Mouse (Mus musculus): ENCODE measurements at regions not wholly inside any gene's neighbourhood (a gene's known extent, or its start where the extent isn't known, plus 50 kb on each side); places are given as distances from the start of the nearest gene placed in this dataset.

DNA sequence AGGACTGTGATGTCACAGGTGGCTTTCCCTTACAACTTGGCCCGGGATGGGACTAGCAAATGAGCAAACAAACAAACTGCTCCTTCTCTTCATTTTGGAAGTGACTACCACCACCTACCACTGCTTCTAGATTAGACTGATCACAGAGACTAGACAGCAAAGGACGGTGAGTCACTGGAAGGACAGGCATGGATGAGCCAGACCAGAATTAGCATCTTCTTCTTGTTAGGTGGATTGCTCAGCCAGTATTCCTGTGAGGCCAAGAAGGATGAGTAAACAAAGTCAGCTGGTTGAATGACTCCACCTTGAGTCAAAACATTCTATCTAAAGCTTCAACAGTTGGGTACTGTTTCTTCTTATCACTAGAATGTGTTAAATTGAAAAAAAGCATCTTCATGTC lies 385.1 kb upstream of the Mon1b start:
- no peak for DNase-seq

DNA sequence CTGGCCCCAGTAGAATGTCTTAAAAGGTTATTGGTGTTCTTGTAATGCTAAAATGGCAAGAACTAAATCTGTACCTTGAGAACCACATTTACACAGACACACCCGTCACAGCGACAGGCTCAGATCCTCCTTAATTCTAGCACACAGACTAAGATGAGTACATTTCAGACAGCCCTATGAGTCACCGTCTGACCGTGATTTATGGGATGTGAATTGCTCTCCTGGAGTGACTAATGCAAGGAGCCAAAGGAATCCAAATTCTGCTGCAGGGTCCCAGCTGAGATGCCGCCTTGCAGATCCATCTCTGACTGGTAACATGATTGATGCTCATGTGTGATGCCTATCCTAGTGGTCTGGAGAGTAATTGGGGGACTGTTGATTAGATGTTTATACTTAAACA lies 381.3 kb upstream of the Mon1b start:
- no peak for DNase-seq

DNA sequence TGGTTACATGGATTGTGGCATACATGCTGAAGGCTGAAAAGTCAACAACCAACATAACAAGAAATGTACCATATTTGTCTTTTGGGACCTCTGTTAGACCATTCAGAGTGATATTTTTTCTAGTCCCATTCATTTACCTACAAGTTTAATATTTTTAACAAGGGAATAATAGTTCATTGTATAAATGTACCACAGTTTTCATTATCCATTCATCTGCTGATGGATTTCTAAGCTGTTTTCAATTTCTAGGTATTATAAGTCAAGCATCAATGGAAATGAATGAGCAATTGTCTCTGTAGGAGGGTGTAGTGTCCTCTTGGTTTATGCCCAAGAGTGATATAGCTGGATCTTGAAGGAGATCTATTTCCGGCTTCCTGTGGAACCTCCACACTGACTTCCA lies 375.9 kb upstream of the Mon1b start:
- no peak for DNase-seq

GRCm38 (mm10) chr8:113263296-113263695 lies 372.1 kb upstream of the Mon1b start:
- DNase-seq = no peak

DNA sequence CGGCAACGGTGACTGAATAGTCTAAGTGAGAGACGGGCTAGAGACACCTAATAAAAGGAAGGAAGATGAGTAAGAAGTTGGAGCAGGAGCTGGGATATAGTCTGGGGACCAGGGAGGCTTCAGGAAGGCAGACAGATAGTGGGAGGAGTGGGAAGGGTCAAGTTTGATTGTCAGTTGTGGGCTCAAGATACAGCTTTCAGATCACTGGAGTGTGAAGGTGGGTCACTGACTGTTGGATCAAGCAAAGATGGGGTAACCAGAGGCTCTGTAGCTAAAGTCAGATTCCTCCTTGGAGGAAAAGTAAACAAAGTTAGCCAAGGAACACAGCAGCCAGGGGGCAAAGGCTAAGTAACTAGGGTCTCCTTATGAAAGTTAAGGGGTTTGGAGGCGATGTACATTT lies 364.1 kb upstream of the Mon1b start:
- no peak for DNase-seq

DNA sequence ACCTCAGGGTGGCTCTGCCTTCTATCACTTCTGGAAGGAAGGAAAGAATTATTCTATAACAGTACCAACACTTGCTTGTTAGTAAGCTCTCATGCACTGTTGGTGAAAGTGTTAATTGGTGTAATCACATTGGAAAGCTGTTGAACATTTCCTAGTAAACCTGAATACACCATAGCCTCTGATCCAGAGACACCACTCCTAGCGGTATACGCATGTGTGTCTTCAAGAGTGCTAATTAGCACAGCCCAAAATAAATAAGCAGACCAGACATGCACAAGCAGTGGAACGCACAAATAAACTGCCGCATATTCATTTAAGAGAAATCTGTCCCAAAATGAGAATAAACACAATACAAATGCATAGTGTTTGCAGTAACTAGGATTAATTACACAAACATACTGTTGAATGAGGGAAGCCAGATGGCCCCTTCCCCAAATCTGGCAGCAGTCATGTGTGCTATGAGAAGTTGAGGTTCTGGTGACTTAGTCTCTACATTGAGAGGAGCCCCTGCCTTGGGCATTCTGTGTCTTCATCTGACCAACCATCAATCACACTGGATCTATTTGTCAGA lies 335.0 kb upstream of the Mon1b start:
- DNase-seq = no peak

GRCm38 (mm10) chr8:113303426-113303825 lies 332.0 kb upstream of the Mon1b start:
- no peak for DNase-seq

DNA sequence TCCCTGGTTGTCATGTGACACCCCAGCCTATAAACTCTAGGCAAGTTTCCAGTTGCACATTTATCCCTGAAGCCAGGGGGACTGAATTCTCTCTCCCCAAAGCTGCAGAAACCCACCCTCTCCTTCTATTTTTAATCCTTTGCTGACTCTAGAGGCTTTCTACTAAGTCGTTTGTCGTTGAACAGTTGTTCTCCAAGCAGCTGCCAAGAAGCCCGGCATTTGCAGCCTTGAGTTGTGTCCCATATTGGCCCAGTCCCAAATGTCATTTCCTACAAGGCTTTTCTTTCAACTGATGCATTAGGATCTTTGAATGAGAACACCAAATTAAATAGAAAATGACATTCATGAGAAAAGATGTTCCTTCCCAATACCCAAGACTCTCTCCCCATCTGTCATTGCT lies 318.2 kb upstream of the Mon1b start:
- DNase-seq = no peak

DNA sequence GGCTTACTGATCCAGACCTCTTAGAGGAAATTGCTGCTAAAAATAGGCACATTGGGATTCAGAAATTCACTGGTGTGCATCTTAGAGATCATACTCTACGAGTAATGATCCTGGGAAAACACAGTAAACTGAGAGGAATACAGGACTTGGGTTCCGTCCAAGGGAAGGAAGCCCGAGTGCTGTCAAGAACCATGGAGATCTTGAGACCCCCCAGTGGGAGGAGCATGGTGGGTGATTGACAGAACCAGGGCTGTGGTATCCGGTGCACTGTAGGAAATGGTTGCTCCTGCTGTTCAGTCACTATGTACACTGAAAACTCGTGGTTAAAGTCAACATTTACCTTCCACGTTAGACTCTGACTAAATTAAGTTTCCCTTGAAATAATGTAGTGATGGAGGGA lies 303.8 kb upstream of the Mon1b start:
- no peak for DNase-seq

DNA sequence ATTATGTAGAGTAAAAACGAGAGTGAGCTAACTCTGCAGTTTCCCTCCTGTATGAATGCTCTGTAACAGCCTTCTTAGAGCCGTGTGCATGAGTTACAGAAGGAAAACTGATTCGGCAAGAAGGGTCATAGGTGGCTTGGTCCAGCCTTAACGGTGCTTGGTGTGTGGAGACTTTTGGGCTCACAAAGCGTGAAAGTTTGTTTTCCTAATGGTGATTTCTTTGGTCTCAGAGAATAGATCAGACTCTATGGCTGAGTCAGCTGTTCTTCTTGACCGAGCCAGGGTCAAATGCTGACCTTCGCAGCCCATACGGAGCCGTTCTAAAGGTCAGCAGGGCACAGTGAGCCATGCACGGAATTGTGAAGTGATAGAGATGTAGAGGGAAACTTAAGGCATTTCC lies 294.1 kb upstream of the Mon1b start:
- DNase-seq = no peak

DNA sequence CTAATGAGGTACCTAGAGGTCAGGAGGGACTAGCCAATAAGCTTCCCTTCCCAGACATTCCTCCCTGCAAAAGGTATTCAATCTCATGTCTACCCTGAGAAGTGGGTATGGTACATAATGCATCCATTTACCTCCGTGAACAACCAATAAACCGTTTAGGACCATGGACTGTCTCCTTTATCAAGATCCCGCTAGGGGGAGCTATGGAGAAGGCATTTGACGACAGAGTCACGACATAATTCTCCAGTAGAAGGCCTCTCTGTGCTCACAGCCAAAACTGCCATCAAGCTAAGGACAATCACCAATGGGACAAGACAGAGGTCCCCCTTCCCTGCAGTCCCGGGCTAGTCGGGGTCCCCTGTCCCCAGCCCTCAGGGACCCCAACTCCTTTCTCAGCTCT lies 273.5 kb upstream of the Mon1b start:
- DNase-seq = peak; percentile 23

DNA sequence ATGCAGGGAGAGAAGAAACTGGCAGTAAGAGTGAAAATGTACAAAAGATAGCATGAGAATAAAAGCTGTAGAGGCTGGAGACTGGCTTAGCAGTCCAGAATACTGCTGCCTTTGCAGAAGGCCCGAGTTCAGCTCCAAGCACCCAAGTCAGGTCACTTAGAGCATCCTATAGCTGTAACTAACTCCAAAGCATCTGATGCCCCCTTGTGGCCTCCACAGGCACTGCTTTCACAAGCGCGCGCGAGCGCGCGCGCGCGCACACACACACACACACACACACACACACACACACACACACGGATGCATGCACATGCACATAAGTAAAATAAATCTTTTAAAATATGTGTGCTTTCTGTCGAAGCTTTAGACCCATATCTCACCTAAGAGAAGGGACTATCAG lies 271.2 kb upstream of the Mon1b start:
- no peak for DNase-seq

GRCm38 (mm10) chr8:113383517-113383916 lies 251.9 kb upstream of the Mon1b start:
- DNase-seq = no peak

DNA sequence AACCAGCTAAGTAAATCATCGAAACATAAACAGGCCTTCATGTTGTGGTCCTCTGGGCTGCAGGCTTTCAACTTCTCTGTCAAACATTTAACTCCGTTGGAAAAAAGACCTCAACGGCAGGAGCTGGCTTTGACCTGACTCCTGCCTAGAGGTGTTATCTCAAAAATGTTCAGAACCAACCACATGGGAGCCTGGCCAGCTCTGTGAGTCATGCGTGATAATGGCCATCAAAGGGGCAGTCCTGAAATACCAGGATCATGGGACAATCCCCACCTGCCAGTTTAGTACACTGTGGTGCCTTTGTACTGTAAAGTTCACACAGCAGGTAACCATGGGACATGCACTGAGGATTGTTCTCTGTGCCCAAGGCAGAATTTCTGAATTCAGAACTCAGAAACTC lies 251.4 kb upstream of the Mon1b start:
- DNase-seq = peak; percentile 9

- no peak for DNase-seq
Measured at GRCm38 (mm10) chr8:113389504-113389903, 245.9 kb upstream of the Mon1b start.

DNA sequence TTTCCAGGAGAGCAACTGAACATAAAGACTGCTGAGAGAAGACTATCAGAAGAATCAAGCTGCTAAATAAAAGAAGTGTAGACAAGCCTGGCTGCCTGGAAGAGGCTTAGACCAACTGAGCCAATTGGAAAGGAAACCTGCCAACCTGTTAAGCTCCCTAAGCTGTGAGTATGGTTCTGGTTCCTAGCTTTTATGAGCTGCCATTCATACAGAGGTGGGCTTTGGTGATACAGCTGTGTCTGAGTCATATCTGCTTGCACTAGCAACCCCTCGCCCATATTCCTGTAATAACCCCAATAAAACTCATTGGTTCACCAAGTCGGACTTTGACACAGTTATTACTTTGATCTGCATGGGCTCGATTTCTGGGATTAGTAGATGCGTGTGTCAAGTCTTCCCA lies 245.3 kb upstream of the Mon1b start:
- no peak for DNase-seq

- no peak for DNase-seq
Measured at GRCm38 (mm10) chr8:113394319-113394718, 241.1 kb upstream of the Mon1b start.

DNA sequence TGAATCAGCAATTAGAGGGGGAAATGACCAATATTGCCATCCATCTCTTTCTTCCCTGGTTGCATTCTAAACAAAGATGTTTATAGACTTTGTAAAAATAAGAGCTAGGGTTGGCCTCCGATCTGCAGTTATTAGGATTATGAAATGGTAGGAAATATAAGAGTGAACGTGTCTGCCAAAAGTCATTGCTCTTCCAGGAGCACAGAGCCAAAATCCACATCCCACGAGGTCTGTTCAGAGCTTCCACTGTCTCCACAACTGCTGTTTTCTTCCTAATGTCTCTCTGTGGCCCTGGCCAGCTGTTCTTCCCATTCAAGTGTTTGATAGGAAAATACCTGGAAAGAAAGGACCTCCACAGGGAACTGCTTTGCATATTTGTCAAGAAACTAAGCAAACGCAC lies 230.2 kb upstream of the Mon1b start:
- no peak for DNase-seq

GRCm38 (mm10) chr8:113419352-113419751 lies 216.0 kb upstream of the Mon1b start:
- DNase-seq = no peak

DNA sequence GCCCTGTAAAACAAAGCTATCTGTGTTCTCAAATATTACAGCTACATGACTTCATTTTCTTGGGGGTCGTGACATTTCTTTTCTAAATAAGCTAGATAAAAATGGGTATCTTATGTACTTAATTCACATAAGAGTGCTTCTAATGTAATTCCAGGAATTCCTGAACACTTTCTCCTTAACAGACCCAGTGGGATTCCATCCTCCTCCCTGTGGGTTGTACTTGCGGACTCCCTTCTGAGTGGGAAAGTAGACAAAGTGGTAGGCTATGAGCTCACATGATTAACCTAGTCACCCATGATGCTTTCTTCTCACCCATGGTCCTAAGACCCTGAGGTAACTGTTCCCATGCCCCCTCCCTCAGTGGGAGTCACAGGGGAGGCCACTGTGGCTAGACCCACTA lies 212.7 kb upstream of the Mon1b start:
- no peak for DNase-seq

- no peak for DNase-seq
Measured at GRCm38 (mm10) chr8:113439088-113439487, 196.3 kb upstream of the Mon1b start.

DNA sequence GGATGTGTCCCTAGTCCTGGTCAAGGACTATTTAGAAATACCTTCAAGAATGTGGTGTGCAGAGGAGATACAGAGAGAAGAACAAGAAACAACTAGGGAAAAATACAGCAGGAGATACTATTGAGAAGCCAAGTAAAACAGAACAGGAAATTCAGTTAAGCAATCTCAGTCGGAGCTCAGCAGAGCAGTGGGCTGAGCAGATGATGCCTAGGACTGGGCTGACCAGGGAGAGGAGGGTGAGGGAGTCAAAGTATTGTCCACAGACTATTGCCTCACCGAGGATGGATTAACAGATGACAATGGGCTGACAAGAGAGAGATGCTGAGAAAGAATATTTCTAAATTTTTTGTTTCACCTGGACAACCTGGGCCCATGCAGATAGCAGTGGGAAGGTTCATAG lies 181.4 kb upstream of the Mon1b start:
- no peak for DNase-seq

GRCm38 (mm10) chr8:113464625-113465024 lies 170.8 kb upstream of the Mon1b start:
- no peak for DNase-seq

DNA sequence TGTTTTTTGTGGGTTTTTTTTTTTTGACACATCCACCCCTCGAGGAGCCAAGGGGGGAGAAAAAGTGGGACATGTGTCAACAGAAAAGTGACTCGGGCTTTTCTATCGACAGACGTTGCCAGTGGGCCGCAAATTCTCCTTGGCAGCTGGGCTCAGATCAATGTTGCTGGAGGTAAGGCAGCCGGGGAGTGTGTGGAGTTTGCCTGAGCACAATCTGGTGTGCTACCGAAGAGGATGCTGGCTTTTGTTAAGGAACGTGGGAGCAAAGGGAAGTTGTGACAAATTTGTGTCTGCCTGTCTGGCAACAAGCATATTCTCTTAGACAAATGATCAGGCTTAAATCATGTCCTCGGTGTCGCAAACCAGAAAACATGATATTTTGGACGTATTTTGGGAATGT lies 170.2 kb upstream of the Mon1b start:
- no peak for DNase-seq

DNA sequence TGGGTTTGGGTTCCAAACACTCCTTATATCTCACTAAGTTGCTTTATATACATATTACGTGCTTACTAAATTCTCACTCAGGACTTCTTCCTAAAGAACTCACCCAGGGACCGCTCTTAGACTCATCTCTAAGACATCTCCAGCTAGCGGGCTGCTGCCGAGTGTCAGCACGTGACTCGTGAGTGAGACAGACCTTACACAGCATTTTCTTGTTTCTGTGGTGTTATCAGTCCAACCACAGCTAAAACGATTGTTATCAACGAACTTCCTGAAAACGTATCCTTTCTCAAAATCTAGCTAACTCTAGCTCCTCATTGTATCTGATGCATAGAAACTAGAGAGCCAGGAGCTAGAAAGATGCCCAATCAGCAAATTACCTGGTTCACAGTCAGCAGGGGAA lies 168.7 kb upstream of the Mon1b start:
- no peak for DNase-seq
